Mouse (Mus musculus): ENCODE measurements at regions not wholly inside any gene's neighbourhood (a gene's known extent, or its start where the extent isn't known, plus 50 kb on each side); places are given as distances from the start of the nearest gene placed in this dataset.

GRCm38 (mm10) chr10:43709278-43710033 lies 131.4 kb downstream of the Cd24a start:
- TF ChIP-seq HCFC1 (IDR thresholded peaks at IDR 0.05; ENCODE audit: low read depth, low read length) (no peak; the same call in 1 of the 2 replicates), SMC3 (IDR thresholded peaks at IDR 0.05; ENCODE audit: low read depth, low read length) (no peak), CTCF (conservative IDR thresholded peaks at IDR 0.05 in 1 of 2, IDR thresholded peaks at IDR 0.05 in 1 of 2; ENCODE audit: low read depth in 2 of 2, low read length in 2 of 2) (no peak), UBTF (IDR thresholded peaks at IDR 0.05; ENCODE audit: low read depth, low read length) (no peak), BHLHE40 (IDR thresholded peaks at IDR 0.05; ENCODE audit: low read depth, low read length) (no peak), POLR2A (IDR thresholded peaks at IDR 0.05; ENCODE audit: low read depth, low read length) (peak; percentile 31; the same call in 1 of the 2 replicates), MXI1 (IDR thresholded peaks at IDR 0.05; ENCODE audit: low read depth, low read length) (no peak), USF1 (IDR thresholded peaks at IDR 0.05; ENCODE audit: low read depth, low read length) (no peak), KAT2A (IDR thresholded peaks at IDR 0.05; ENCODE audit: insufficient replicate concordance, low read length) (no peak), NRF1 (IDR thresholded peaks at IDR 0.05; ENCODE audit: low read depth, low read length) (0 out of 2 replicates have a peak, but pooled peaks have one; percentile 30), EP300 (IDR thresholded peaks at IDR 0.05; ENCODE audit: low read length) (0 out of 2 replicates have a peak, but pooled peaks have one; percentile 32)
